Mouse (Mus musculus): Measurements from ENCODE around the gene Eif4e2. TPM values are rescaled to one million over a fixed set of nuclear protein-coding genes. Genes with fewer than 3 reads are reported as not detected.

The Eif4e2 gene
- polyA plus RNA-seq, 1 experiment from 2014 or later: 141 TPM

- no peak overlapping the region for H3K4me3 ChIP-seq (ENCODE audit: low read depth, low read length)
- no peaks in the 10 kb centered on the region for H3K4me1 ChIP-seq (replicated peaks; ENCODE audit: control insufficient read depth, insufficient read depth, low read length)
- no peak overlapping the region for H3K9ac ChIP-seq (ENCODE audit: low read length)
- peaks cover 6% of the 10 kb centered on the region for H3K36me3 ChIP-seq (ENCODE audit: control insufficient read depth, insufficient read depth, low read length)
- no peaks in the 10 kb centered on the region for H3K9me3 ChIP-seq (ENCODE audit: control insufficient read depth, low read length)
- no peak overlapping the region for H3K27ac ChIP-seq (ENCODE audit: low read depth, low read length)
- H3K4me2 ChIP-seq (ENCODE audit: low read depth, low read length, severe bottlenecking): no peak overlapping the region
- no peaks in the 10 kb centered on the region for H3K27me3 ChIP-seq (ENCODE audit: control insufficient read depth, insufficient read depth, low read length)
- ATAC-seq (replicated peaks; ENCODE audit: low FRiP score): no peak
- 86% methylated on average over 7 of the region's 7 CpGs for WGBS
- no peak for DNase-seq (ENCODE audit: low spot score)
Observed at GRCm38 (mm10) chr1:87232197-87232596, 18.5 kb downstream of the Eif4e2 start.

GRCm38 (mm10) chr1:87239056-87239455 lies 25.3 kb downstream of the Eif4e2 start:
- Histone ChIP-seq H3K9ac (ENCODE audit: low read length) (no peak overlapping the region), H3K9me3 (ENCODE audit: control insufficient read depth, low read length) (no peaks in the 10 kb centered on the region), H3K4me1 (replicated peaks; ENCODE audit: control insufficient read depth, insufficient read depth, low read length) (no peaks in the 10 kb centered on the region), H3K4me3 (ENCODE audit: low read depth, low read length) (no peak overlapping the region), H3K27ac (ENCODE audit: low read depth, low read length) (no peak overlapping the region), H3K36me3 (ENCODE audit: control insufficient read depth, insufficient read depth, low read length) (peaks cover 6% of the 10 kb centered on the region), H3K27me3 (ENCODE audit: control insufficient read depth, insufficient read depth, low read length) (no peaks in the 10 kb centered on the region), H3K4me2 (ENCODE audit: low read depth, low read length, severe bottlenecking) (no peak overlapping the region)
- 77% methylated on average over 8 of the region's 8 CpGs for WGBS
- no peak for DNase-seq (ENCODE audit: low spot score)
- no peak for ATAC-seq (replicated peaks; ENCODE audit: low FRiP score)

- Histone ChIP-seq H3K4me1 (replicated peaks; ENCODE audit: control insufficient read depth, insufficient read depth, low read length) (no peaks in the 10 kb centered on the region), H3K27ac (ENCODE audit: low read depth, low read length) (no peak overlapping the region), H3K9ac (ENCODE audit: low read length) (no peak overlapping the region), H3K36me3 (ENCODE audit: control insufficient read depth, insufficient read depth, low read length) (peaks cover 3% of the 10 kb centered on the region; the same call in 1 of the 2 replicates), H3K9me3 (ENCODE audit: control insufficient read depth, low read length) (no peaks in the 10 kb centered on the region), H3K27me3 (ENCODE audit: control insufficient read depth, insufficient read depth, low read length) (no peaks in the 10 kb centered on the region), H3K4me2 (ENCODE audit: low read depth, low read length, severe bottlenecking) (no peak overlapping the region), H3K4me3 (ENCODE audit: low read depth, low read length) (no peak overlapping the region)
- no peak for ATAC-seq (replicated peaks; ENCODE audit: low FRiP score)
- 95% methylated on average over 8 of the region's 8 CpGs for WGBS
- no peak for DNase-seq (ENCODE audit: low spot score)
Observed at GRCm38 (mm10) chr1:87243021-87243420, 29.3 kb downstream of the Eif4e2 start.

GRCm38 (mm10) chr1:87245430-87245829 lies 31.7 kb downstream of the Eif4e2 start:
- no peak overlapping the region for H3K27ac ChIP-seq (ENCODE audit: low read depth, low read length)
- H3K4me3 ChIP-seq (ENCODE audit: low read depth, low read length): no peak overlapping the region
- H3K27me3 ChIP-seq (ENCODE audit: control insufficient read depth, insufficient read depth, low read length): no peaks in the 10 kb centered on the region
- H3K36me3 ChIP-seq (ENCODE audit: control insufficient read depth, insufficient read depth, low read length): no peaks in the 10 kb centered on the region
- ATAC-seq (replicated peaks; ENCODE audit: low FRiP score) (no peak), DNase-seq (ENCODE audit: low spot score) (no peak)
- no peak overlapping the region for H3K4me2 ChIP-seq (ENCODE audit: low read depth, low read length, severe bottlenecking)
- no peak overlapping the region for H3K9ac ChIP-seq (ENCODE audit: low read length)
- H3K4me1 ChIP-seq (replicated peaks; ENCODE audit: control insufficient read depth, insufficient read depth, low read length): no peaks in the 10 kb centered on the region
- WGBS: 53% methylated on average over 1 of the region's 1 CpGs
- no peaks in the 10 kb centered on the region for H3K9me3 ChIP-seq (ENCODE audit: control insufficient read depth, low read length)

GRCm38 (mm10) chr1:87245929-87246815 lies 32.5 kb downstream of the Eif4e2 start:
- DNase-seq (ENCODE audit: low spot score) (peak; percentile 93), ATAC-seq (replicated peaks; ENCODE audit: low FRiP score) (peak; percentile 88)
- H3K36me3 ChIP-seq (ENCODE audit: control insufficient read depth, insufficient read depth, low read length): no peaks in the 10 kb centered on the region
- H3K4me2 ChIP-seq (ENCODE audit: low read depth, low read length, severe bottlenecking): peak overlapping the region; percentile 18; the same call in 1 of the 2 replicates
- H3K9ac ChIP-seq (ENCODE audit: low read length): no peak overlapping the region
- no peaks in the 10 kb centered on the region for H3K4me1 ChIP-seq (replicated peaks; ENCODE audit: control insufficient read depth, insufficient read depth, low read length)
- H3K9me3 ChIP-seq (ENCODE audit: control insufficient read depth, low read length): no peaks in the 10 kb centered on the region
- no peak overlapping the region for H3K4me3 ChIP-seq (ENCODE audit: low read depth, low read length)
- no peaks in the 10 kb centered on the region for H3K27me3 ChIP-seq (ENCODE audit: control insufficient read depth, insufficient read depth, low read length)
- no peak overlapping the region for H3K27ac ChIP-seq (ENCODE audit: low read depth, low read length)
- WGBS: 28% methylated on average over 22 of the region's 22 CpGs

- Histone ChIP-seq H3K4me2 (ENCODE audit: low read depth, low read length, severe bottlenecking) (no peak overlapping the region), H3K4me1 (replicated peaks; ENCODE audit: control insufficient read depth, insufficient read depth, low read length) (no peaks in the 10 kb centered on the region), H3K36me3 (ENCODE audit: control insufficient read depth, insufficient read depth, low read length) (no peaks in the 10 kb centered on the region), H3K27ac (ENCODE audit: low read depth, low read length) (no peak overlapping the region), H3K9ac (ENCODE audit: low read length) (no peak overlapping the region), H3K27me3 (ENCODE audit: control insufficient read depth, insufficient read depth, low read length) (no peaks in the 10 kb centered on the region), H3K9me3 (ENCODE audit: control insufficient read depth, low read length) (no peaks in the 10 kb centered on the region), H3K4me3 (ENCODE audit: low read depth, low read length) (no peak overlapping the region)
- no peak for DNase-seq (ENCODE audit: low spot score)
- WGBS: 56% methylated on average over 5 of the region's 5 CpGs
- ATAC-seq (replicated peaks; ENCODE audit: low FRiP score): no peak
Observed at GRCm38 (mm10) chr1:87252040-87252609, 38.4 kb downstream of the Eif4e2 start.

GRCm38 (mm10) chr1:87255173-87255572 lies 41.5 kb downstream of the Eif4e2 start:
- H3K36me3 ChIP-seq (ENCODE audit: control insufficient read depth, insufficient read depth, low read length): no peaks in the 10 kb centered on the region
- H3K9ac ChIP-seq (ENCODE audit: low read length): no peak overlapping the region
- H3K27ac ChIP-seq (ENCODE audit: low read depth, low read length): no peak overlapping the region
- no peaks in the 10 kb centered on the region for H3K4me1 ChIP-seq (replicated peaks; ENCODE audit: control insufficient read depth, insufficient read depth, low read length)
- ATAC-seq (replicated peaks; ENCODE audit: low FRiP score) (no peak), DNase-seq (ENCODE audit: low spot score) (no peak)
- no peak overlapping the region for H3K4me3 ChIP-seq (ENCODE audit: low read depth, low read length)
- WGBS: 60% methylated on average over 4 of the region's 4 CpGs
- peaks cover 3% of the 10 kb centered on the region; the same call in 1 of the 2 replicates for H3K27me3 ChIP-seq (ENCODE audit: control insufficient read depth, insufficient read depth, low read length)
- H3K9me3 ChIP-seq (ENCODE audit: control insufficient read depth, low read length): no peaks in the 10 kb centered on the region
- H3K4me2 ChIP-seq (ENCODE audit: low read depth, low read length, severe bottlenecking): no peak overlapping the region

- DNase-seq (ENCODE audit: low spot score) (no peak), ATAC-seq (replicated peaks; ENCODE audit: low FRiP score) (no peak)
- Histone ChIP-seq H3K36me3 (ENCODE audit: control insufficient read depth, insufficient read depth, low read length) (no peaks in the 10 kb centered on the region), H3K4me2 (ENCODE audit: low read depth, low read length, severe bottlenecking) (no peak overlapping the region), H3K9me3 (ENCODE audit: control insufficient read depth, low read length) (no peaks in the 10 kb centered on the region), H3K4me3 (ENCODE audit: low read depth, low read length) (no peak overlapping the region), H3K4me1 (replicated peaks; ENCODE audit: control insufficient read depth, insufficient read depth, low read length) (no peaks in the 10 kb centered on the region; the same call in 1 of the 2 replicates), H3K27me3 (ENCODE audit: control insufficient read depth, insufficient read depth, low read length) (peaks cover 6% of the 10 kb centered on the region; the same call in 1 of the 2 replicates), H3K9ac (ENCODE audit: low read length) (no peak overlapping the region), H3K27ac (ENCODE audit: low read depth, low read length) (no peak overlapping the region)
- 18% methylated on average over 11 of the region's 11 CpGs for WGBS
Observed at GRCm38 (mm10) chr1:87257691-87258090, 44.0 kb downstream of the Eif4e2 start.
